Mouse (Mus musculus) midbrain, embryonic 13.5 days (tissue): ENCODE data around the gene Gimap8. TPM values are rescaled to one million over a fixed set of nuclear protein-coding genes. Genes with fewer than 3 reads are reported as not detected.

Experiments
- ATAC-seq: fragments of 200-750 bp; cut with Nextera tagmentation; 2 replicates; pipeline ENCODE4 v1.8.0; 2017; ENCODE audit warnings: mild to moderate bottlenecking, moderate TSS enrichment, moderate library complexity
- H3K27ac ChIP-seq: fragments of 300-500 bp; sonication (generic); 2 replicates; pipeline ENCODE4 v1.5.1; 2015; ENCODE audit warnings: inconsistent platforms, mild to moderate bottlenecking, moderate library complexity
- H3K27me3 ChIP-seq: fragments of 300-500 bp; sonication (generic); 2 replicates; pipeline ENCODE4 v1.6.1; 2015; ENCODE audit warnings: mild to moderate bottlenecking, inconsistent platforms
- H3K36me3 ChIP-seq: fragments of 300-500 bp; sonication (generic); 2 replicates; pipeline ENCODE4 v1.6.1; 2015; ENCODE audit warnings: mild to moderate bottlenecking, inconsistent platforms
- H3K4me1 ChIP-seq: fragments of 300-500 bp; sonication (generic); replicated peaks from 2 replicates; pipeline ENCODE4 v1.6.1; 2015; ENCODE audit warnings: inconsistent platforms
- H3K4me2 ChIP-seq: fragments of 300-500 bp; sonication (generic); replicated peaks from 2 replicates; pipeline ENCODE4 v1.6.1; 2015; ENCODE audit warnings: moderate library complexity, mild to moderate bottlenecking, inconsistent platforms
- H3K4me3 ChIP-seq: fragments of 300-500 bp; sonication (generic); replicated peaks from 2 replicates; pipeline ENCODE4 v1.5.1; 2015; ENCODE audit warnings: mild to moderate bottlenecking, inconsistent platforms
- H3K9ac ChIP-seq: fragments of 300-500 bp; sonication (generic); replicated peaks from 2 replicates; pipeline ENCODE4 v1.6.1; 2015; ENCODE audit warnings: mild to moderate bottlenecking, inconsistent platforms
- H3K9me3 ChIP-seq: fragments of 300-500 bp; sonication (generic); 2 replicates; pipeline ENCODE4 v1.6.1; 2016; ENCODE audit warnings: mild to moderate bottlenecking, inconsistent platforms
- WGBS: fragments of 180-500 bp; shearing (Covaris S2); methylation state at CpG from one replicate; pipeline ENCODE4 v1.1.7; 2015; 5-methylcytosine and 5-hydroxymethylcytosine counted together
- polyA plus RNA-seq: library from polyadenylated mRNA; unstranded; fragments of >200 nt; fragmentation: Nextera tagmentation; extraction: Ambion mirVana; gene quantifications from 2 replicates; pipeline ENCODE4 v1.2.1, GENCODE M21; 2015

Gene Gimap8
- polyA plus RNA-seq, 1 experiment from 2014 or later = 0.46 TPM

DNA sequence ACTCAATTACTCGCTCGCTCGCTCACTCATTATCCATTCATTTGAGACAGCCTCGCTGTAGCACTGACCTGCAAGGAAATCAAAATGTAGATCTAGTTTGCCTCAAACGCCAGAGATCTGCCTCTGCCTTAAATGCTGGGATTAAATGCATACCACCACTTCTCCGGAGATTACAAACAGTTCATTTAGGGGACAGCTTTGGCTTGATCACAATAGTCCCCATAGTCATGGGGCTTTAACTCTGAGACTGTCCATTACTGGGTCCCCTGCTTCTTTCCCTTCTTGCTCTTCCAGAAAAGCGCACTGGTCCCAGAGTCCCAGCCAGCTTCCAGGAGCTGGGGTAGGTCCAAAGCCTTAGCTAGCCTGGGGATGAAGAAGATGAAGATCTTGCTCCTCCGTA lies 20.6 kb upstream of the Gimap8 start, which contains the start of gene AI854703:
Gene AI854703 (plus strand): TSS at position 301 of the 400 bp plus-strand sequence.
- Histone ChIP-seq H3K9me3 (no peaks in the 10 kb centered on the region), H3K4me1 (peaks cover 27% of the 10 kb centered on the region), H3K36me3 (peaks cover 8% of the 10 kb centered on the region; the same call in 1 of the 2 replicates), H3K27ac (no peak within 1 kb of the TSS), H3K4me3 (peak within 1 kb of the TSS; percentile 42), H3K4me2 (peak within 1 kb of the TSS; percentile 66), H3K9ac (peak within 1 kb of the TSS; percentile 56), H3K27me3 (peaks cover 48% of the 10 kb centered on the region)
- WGBS = 28% methylated on average over 8 of the region's 8 CpGs
- 0 out of 2 replicates have a peak, but pooled peaks have one; percentile 1 for ATAC-seq

GRCm38 (mm10) chr6:48626984-48627383 lies 20.1 kb upstream of the Gimap8 start:
- Histone ChIP-seq H3K36me3 (0 out of 2 replicates have a peak, but pooled peaks cover 4% of the 10 kb centered on the region), H3K4me2 (peak overlapping the region; percentile 66), H3K4me1 (peaks cover 27% of the 10 kb centered on the region), H3K27me3 (peaks cover 50% of the 10 kb centered on the region), H3K27ac (no peak overlapping the region), H3K4me3 (peak overlapping the region; percentile 42), H3K9ac (peak overlapping the region; percentile 56), H3K9me3 (no peaks in the 10 kb centered on the region)
- under 1% methylated on average over 32 of the region's 32 CpGs for WGBS
- peak; percentile 47 for ATAC-seq

DNA sequence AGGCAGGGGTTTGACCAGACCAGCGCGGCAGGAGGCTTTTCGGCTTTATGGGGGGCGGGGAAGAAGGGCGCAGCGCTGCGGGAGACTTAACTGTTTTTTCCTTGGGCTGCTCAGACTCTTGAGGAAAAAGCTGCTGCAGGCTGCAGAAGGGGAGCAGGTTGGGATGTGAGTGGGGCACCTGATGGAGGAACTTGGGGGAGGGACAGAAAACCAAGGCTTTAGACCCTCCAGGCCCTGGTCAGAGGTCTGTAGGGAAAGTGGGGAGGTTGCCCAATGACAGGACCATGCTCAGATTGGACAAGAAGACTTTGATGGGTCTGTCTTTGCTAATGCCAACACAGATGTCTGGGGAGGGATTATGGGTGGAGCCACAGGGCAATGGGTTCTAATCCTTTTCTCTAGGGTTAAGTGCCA lies 19.5 kb upstream of the Gimap8 start:
- WGBS = 3% methylated on average over 7 of the region's 7 CpGs
- peaks cover 50% of the 10 kb centered on the region for H3K27me3 ChIP-seq
- no peak for ATAC-seq

DNA sequence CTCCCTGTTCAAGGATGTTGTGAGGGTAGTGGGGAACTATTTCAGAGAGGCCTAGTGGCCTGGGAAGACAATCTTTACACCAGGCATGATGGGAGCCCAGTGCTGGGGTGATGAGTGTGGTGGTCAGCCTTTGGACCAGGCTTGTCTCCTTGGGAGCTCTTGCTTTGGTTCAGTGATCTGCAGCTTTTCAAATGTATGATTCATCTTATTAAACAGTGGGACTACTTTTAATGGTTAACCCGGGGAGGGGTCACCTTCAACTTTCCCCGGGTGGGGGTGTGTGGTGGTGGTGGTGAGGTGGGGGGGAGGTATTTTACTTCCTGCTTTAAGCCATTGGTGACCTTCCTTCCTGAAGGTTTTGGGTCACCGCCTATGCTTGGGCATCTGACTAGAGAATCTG lies 18.7 kb upstream of the Gimap8 start:
- Histone ChIP-seq H3K27ac (no peak overlapping the region), H3K9me3 (no peaks in the 10 kb centered on the region), H3K36me3 (no peaks in the 10 kb centered on the region), H3K4me1 (peaks cover 27% of the 10 kb centered on the region), H3K4me3 (no peak overlapping the region), H3K4me2 (peak overlapping the region; percentile 73; the same call in 1 of the 2 replicates), H3K27me3 (peaks cover 50% of the 10 kb centered on the region), H3K9ac (no peak overlapping the region)
- no peak for ATAC-seq
- 79% methylated on average over 3 of the region's 3 CpGs for WGBS

More for the DNA sequence above, 19.5 kb upstream of the Gimap8 start:
- Histone ChIP-seq H3K9ac (peak overlapping the region; percentile 56), H3K36me3 (0 out of 2 replicates have a peak, but pooled peaks cover 3% of the 10 kb centered on the region), H3K4me3 (peak overlapping the region; percentile 42), H3K27ac (no peak overlapping the region), H3K4me1 (peaks cover 27% of the 10 kb centered on the region), H3K9me3 (no peaks in the 10 kb centered on the region), H3K4me2 (peak overlapping the region; percentile 66)

GRCm38 (mm10) chr6:48628808-48629660 lies 18.0 kb upstream of the Gimap8 start:
- Histone ChIP-seq H3K27me3 (peaks cover 50% of the 10 kb centered on the region), H3K27ac (0 out of 2 replicates have a peak overlapping the region, but pooled peaks have one; percentile 27), H3K4me3 (peak overlapping the region; percentile 46), H3K4me2 (peak overlapping the region; percentile 73), H3K9ac (peak overlapping the region; percentile 67), H3K9me3 (no peaks in the 10 kb centered on the region), H3K36me3 (no peaks in the 10 kb centered on the region), H3K4me1 (peaks cover 27% of the 10 kb centered on the region)
- peak; percentile 73 for ATAC-seq
- WGBS = 14% methylated on average over 54 of the region's 54 CpGs

DNA sequence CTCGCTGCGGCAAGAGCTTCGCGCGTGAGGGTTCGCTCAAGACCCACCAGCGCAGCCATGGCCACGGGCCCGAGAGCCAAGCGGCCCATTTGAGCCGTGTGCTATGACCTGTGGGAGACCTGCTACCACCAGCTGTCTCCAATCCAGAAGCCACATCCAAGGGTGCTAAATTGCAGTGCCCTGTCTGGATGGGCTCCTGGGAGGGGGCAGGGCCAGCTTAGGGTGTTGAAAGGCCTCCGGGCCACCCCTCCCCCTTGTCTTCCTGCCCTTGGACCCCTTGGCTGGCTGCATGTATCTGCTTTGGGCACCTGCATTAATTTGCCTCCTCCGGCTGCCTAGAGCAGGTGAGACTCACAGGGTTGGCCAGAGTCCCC lies 17.4 kb upstream of the Gimap8 start:
- WGBS = 25% methylated on average over 13 of the region's 13 CpGs
- Histone ChIP-seq H3K27ac (0 out of 2 replicates have a peak overlapping the region, but pooled peaks have one; percentile 27), H3K9ac (peak overlapping the region; percentile 67), H3K4me1 (peaks cover 27% of the 10 kb centered on the region), H3K4me2 (peak overlapping the region; percentile 73), H3K4me3 (peak overlapping the region; percentile 46), H3K36me3 (no peaks in the 10 kb centered on the region), H3K27me3 (peaks cover 50% of the 10 kb centered on the region), H3K9me3 (no peaks in the 10 kb centered on the region)
- peak; percentile 62 for ATAC-seq

- Histone ChIP-seq H3K4me2 (no peak overlapping the region), H3K27me3 (peaks cover 43% of the 10 kb centered on the region), H3K4me1 (peaks cover 27% of the 10 kb centered on the region), H3K27ac (no peak overlapping the region), H3K9ac (no peak overlapping the region), H3K9me3 (no peaks in the 10 kb centered on the region), H3K36me3 (no peaks in the 10 kb centered on the region), H3K4me3 (no peak overlapping the region)
- 92% methylated on average over 8 of the region's 8 CpGs for WGBS
- ATAC-seq = no peak
Measured at GRCm38 (mm10) chr6:48630831-48631230, 16.2 kb upstream of the Gimap8 start.

- Histone ChIP-seq H3K4me2 (no peak overlapping the region), H3K4me1 (no peaks in the 10 kb centered on the region), H3K27ac (no peak overlapping the region), H3K27me3 (peaks cover 9% of the 10 kb centered on the region), H3K9me3 (no peaks in the 10 kb centered on the region), H3K9ac (no peak overlapping the region), H3K36me3 (no peaks in the 10 kb centered on the region), H3K4me3 (no peak overlapping the region)
- WGBS = 91% methylated on average over 2 of the region's 2 CpGs
- no peak for ATAC-seq
Measured at GRCm38 (mm10) chr6:48635105-48635504, 11.9 kb upstream of the Gimap8 start.

- H3K4me1 ChIP-seq = no peaks in the 10 kb centered on the region
- no peaks in the 10 kb centered on the region for H3K9me3 ChIP-seq
- H3K27ac ChIP-seq = no peak overlapping the region
- H3K9ac ChIP-seq = no peak overlapping the region
- H3K4me3 ChIP-seq = no peak overlapping the region
- peaks cover 2% of the 10 kb centered on the region; the same call in 1 of the 2 replicates for H3K27me3 ChIP-seq
- ATAC-seq = no peak
- WGBS = 46% methylated on average over 6 of the region's 6 CpGs
- H3K4me2 ChIP-seq = no peak overlapping the region
- H3K36me3 ChIP-seq = no peaks in the 10 kb centered on the region
Measured at GRCm38 (mm10) chr6:48636515-48636914, 10.5 kb upstream of the Gimap8 start.

- Histone ChIP-seq H3K27ac (no peak overlapping the region), H3K4me1 (no peaks in the 10 kb centered on the region), H3K36me3 (no peaks in the 10 kb centered on the region), H3K4me2 (no peak overlapping the region), H3K4me3 (no peak overlapping the region), H3K27me3 (no peaks in the 10 kb centered on the region), H3K9me3 (no peaks in the 10 kb centered on the region), H3K9ac (no peak overlapping the region)
- WGBS = 73% methylated on average over 6 of the region's 6 CpGs
- ATAC-seq = no peak
Measured at GRCm38 (mm10) chr6:48637811-48638500, 9.1 kb upstream of the Gimap8 start.

DNA sequence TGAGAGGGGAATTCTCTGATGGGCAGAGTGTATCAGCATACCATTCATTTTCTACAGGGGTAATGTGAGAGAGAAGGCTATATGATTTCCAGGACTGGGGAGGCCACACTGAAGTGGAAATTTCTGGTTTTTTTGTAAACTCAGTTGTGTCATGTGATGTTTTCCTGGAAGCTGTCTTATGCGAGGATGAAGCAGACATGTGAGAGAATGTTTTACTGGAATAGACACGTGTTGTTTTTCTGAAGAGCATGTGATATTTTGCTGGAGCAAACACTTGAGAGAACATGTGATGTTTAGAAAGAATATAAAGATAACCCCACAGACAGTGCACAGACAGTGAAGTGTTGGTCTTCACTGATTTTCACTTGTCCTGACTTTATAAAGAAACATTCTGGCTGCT lies 8.5 kb upstream of the Gimap8 start:
- Histone ChIP-seq H3K9me3 (no peaks in the 10 kb centered on the region), H3K36me3 (no peaks in the 10 kb centered on the region), H3K4me1 (no peaks in the 10 kb centered on the region), H3K27ac (no peak overlapping the region), H3K9ac (no peak overlapping the region), H3K4me2 (no peak overlapping the region), H3K27me3 (no peaks in the 10 kb centered on the region), H3K4me3 (no peak overlapping the region)
- 79% methylated on average over 2 of the region's 2 CpGs for WGBS
- ATAC-seq = no peak

- WGBS = 78% methylated on average over 6 of the region's 6 CpGs
- no peak for ATAC-seq
- Histone ChIP-seq H3K9ac (no peak overlapping the region), H3K4me2 (no peak overlapping the region), H3K36me3 (no peaks in the 10 kb centered on the region), H3K27me3 (no peaks in the 10 kb centered on the region), H3K27ac (no peak overlapping the region), H3K4me3 (no peak overlapping the region), H3K9me3 (no peaks in the 10 kb centered on the region), H3K4me1 (no peaks in the 10 kb centered on the region)
Measured at GRCm38 (mm10) chr6:48641391-48641790, 5.6 kb upstream of the Gimap8 start.
